Mouse (Mus musculus) cerebellum, adult 8-10 months (tissue): Measurements from ENCODE around the gene Rfc3.
"Not testable (repeated sequence)": the region's sequence is repeated elsewhere in the genome, so short reads cannot be mapped to it uniquely, and the experiment has no call there.

ENCODE experiments used
- DNase-seq: peaks from one replicate; pipeline ENCODE4 v3.0.0; 2022

Gene Rfc3

GRCm38 (mm10) chr5:151650700-151651410 lies at the start of gene Rfc3:
TSS of gene Rfc3 (minus strand) at chr5:151651242.
- DNase-seq = peak; percentile 92

GRCm38 (mm10) chr5:151693636-151694035 lies 42.6 kb upstream of the Rfc3 start:
- DNase-seq = not testable (repeated sequence)

GRCm38 (mm10) chr5:151686606-151687525 lies 35.8 kb upstream of the Rfc3 start:
- DNase-seq = peak; percentile 41

GRCm38 (mm10) chr5:151662207-151662606 lies 11.2 kb upstream of the Rfc3 start:
- no peak for DNase-seq

- DNase-seq = no peak
Observed at GRCm38 (mm10) chr5:151651411-151651784, 356 bp upstream of the Rfc3 start.

- no peak for DNase-seq
Observed at GRCm38 (mm10) chr5:151644845-151645244, 6.2 kb downstream of the Rfc3 start.

GRCm38 (mm10) chr5:151642867-151643266 lies 8.2 kb downstream of the Rfc3 start:
- no peak for DNase-seq

- no peak for DNase-seq
Observed at GRCm38 (mm10) chr5:151642102-151642501, 8.9 kb downstream of the Rfc3 start.

- DNase-seq = no peak
Observed at GRCm38 (mm10) chr5:151605921-151606320, 45.1 kb downstream of the Rfc3 start, which contains the start of gene Vmn2r18. TSS of gene Vmn2r18 (minus strand) at chr5:151606021.

GRCm38 (mm10) chr5:151601696-151602095 lies 49.3 kb downstream of the Rfc3 start:
- no peak for DNase-seq
